Mouse (Mus musculus): ENCODE data around the gene Gpc3.
"Not testable (repeated sequence)": the region's sequence is repeated elsewhere in the genome, so short reads cannot be mapped to it uniquely, and the experiment has no call there.

The Gpc3 gene

GRCm38 (mm10) chrX:52375129-52375528 is 238.6 kb downstream of the Gpc3 start:
- peak; percentile 36 for DNase-seq

GRCm38 (mm10) chrX:52374209-52374608 is 239.5 kb downstream of the Gpc3 start:
- DNase-seq, result no peak

- DNase-seq, result no peak
Observed at GRCm38 (mm10) chrX:52372436-52372835, 241.3 kb downstream of the Gpc3 start.

- DNase-seq, result no peak
Observed at GRCm38 (mm10) chrX:52369938-52370758, 243.6 kb downstream of the Gpc3 start.

GRCm38 (mm10) chrX:52369304-52369937 is 244.3 kb downstream of the Gpc3 start:
- no peak for DNase-seq

- no peak for DNase-seq
Observed at GRCm38 (mm10) chrX:52366826-52367225, 246.9 kb downstream of the Gpc3 start.

GRCm38 (mm10) chrX:52365790-52366189 is 248.0 kb downstream of the Gpc3 start:
- no peak for DNase-seq

GRCm38 (mm10) chrX:52362241-52363011 is 251.3 kb downstream of the Gpc3 start:
- no peak for DNase-seq

- no peak for DNase-seq
Observed at GRCm38 (mm10) chrX:52352981-52353380, 260.8 kb downstream of the Gpc3 start.

- not testable (repeated sequence) for DNase-seq
Observed at GRCm38 (mm10) chrX:52350631-52351030, 263.1 kb downstream of the Gpc3 start.

GRCm38 (mm10) chrX:52348773-52349172 is 265.0 kb downstream of the Gpc3 start:
- DNase-seq, result no peak

GRCm38 (mm10) chrX:52344018-52344417 is 269.7 kb downstream of the Gpc3 start:
- DNase-seq, result no peak

- DNase-seq, result no peak
Observed at GRCm38 (mm10) chrX:52340251-52340650, 273.5 kb downstream of the Gpc3 start.

- DNase-seq, result no peak
Observed at GRCm38 (mm10) chrX:52321791-52322190, 292.0 kb downstream of the Gpc3 start.

- peak; percentile 1 for DNase-seq
Observed at GRCm38 (mm10) chrX:52320653-52321052, 293.1 kb downstream of the Gpc3 start.

GRCm38 (mm10) chrX:52310976-52311375 is 302.8 kb downstream of the Gpc3 start:
- DNase-seq, result no peak

GRCm38 (mm10) chrX:52305226-52305625 is 308.5 kb downstream of the Gpc3 start:
- DNase-seq, result no peak

- DNase-seq, result no peak
Observed at GRCm38 (mm10) chrX:52288792-52289191, 325.0 kb downstream of the Gpc3 start.

- no peak for DNase-seq
Observed at GRCm38 (mm10) chrX:52287944-52288343, 325.8 kb downstream of the Gpc3 start.

GRCm38 (mm10) chrX:52282070-52282469 is 331.7 kb downstream of the Gpc3 start:
- DNase-seq, result no peak

- DNase-seq, result no peak
Observed at GRCm38 (mm10) chrX:52281103-52281900, 332.4 kb downstream of the Gpc3 start.

GRCm38 (mm10) chrX:52278687-52279359 is 334.9 kb downstream of the Gpc3 start:
- no peak for DNase-seq
